Mouse (Mus musculus): Measurements from ENCODE around the gene Fam120c. TPM values are rescaled to one million over a fixed set of nuclear protein-coding genes. Genes with fewer than 3 reads are reported as not detected.
"Not testable (repeated sequence)": the region's sequence is repeated elsewhere in the genome, so short reads cannot be mapped to it uniquely, and the experiment has no call there.

Gene Fam120c
- total RNA-seq (2021), result 10.9 and 12.5 TPM in 2 replicates
- long read RNA-seq, experiment 1, partial matches to known transcripts, result 0 of 5 reads
- long read RNA-seq, experiment 1, other reads (novel, unspliced or antisense), result 5 of 5 reads
- long read RNA-seq, experiment 2, result 0 reads

DNA sequence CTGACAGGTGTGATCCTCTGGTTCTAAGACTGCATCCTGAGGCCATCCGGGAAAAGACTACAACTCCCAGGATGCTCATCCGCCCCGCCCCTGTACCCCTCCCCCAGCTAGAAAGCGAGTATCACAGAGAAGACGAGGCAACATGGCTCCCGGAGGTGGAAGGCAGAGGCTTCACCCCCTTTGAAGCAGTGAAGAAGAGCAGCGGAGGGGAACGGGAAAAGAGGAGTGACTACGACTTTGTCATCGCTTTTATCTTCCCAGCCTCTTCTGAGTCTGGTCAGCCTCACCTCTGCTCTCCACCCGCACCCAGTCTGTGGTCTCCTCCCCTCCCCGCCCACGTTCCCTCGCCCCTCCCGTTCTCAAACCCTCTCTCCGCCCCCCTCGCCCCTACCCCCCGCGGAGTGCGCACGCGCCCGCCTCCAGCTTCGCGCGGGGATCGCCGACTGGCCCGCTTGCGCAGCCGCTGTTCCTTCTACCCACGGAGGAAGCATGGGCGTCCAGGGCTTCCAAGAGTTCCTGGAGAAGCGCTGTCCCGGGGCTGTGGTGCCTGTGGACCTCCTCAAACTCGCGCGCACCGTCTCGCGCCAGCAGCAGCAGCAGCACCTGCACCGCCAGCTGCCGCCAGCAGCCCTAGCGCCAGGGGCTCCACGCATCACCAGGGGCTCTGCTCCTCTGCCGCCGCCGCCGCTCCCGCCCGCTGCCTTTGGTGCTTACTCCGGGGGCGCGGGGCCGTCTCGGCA is at the start of gene Fam120c:
Gene Fam120c, plus strand, starts transcription at position 415 of the 740 bp plus-strand sequence.
- peak; percentile 94 for DNase-seq

DNA sequence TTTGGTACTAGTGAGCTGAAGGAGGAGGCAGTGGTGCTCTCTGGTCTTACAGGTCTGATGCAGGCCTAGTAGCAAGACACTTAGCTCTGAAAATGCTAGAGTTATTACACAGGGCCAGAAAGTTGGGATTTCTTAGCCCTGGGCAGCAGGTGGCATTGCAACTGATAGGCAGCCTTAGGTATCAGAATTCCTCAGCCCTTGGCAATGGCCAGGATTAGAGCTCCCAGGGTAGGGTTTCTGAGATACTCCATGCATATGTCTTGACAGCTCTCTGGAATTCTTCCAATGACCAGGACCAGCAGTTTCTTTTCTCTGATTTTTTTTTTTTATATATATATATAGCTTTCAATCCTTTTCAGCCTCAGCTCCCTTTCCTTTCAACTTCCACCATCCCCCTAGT is 45.6 kb upstream of the Fam120c start:
- DNase-seq, result no peak

GRCm38 (mm10) chrX:151313732-151314131 is 30.2 kb upstream of the Fam120c start:
- no peak for DNase-seq

DNA sequence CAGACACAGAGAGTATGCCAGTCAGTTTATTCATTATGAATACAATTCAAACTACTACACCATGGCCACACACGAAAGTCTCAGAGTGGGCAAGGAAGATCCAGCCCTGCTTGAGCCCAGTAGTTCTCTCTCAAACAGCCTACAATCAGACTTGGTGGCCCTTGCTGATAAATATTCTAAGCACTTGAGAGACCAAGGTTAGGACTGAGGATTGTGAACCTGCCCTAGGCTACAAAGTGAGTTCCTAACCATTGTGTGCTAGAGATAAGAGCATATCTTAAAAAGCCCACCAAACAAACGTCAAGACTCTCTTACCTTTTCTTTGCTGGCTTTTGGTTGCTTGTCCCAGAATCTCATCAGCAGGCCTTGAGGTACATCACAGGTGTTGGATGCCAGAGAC is 10.4 kb upstream of the Fam120c start:
- DNase-seq, result no peak

- peak; percentile 80 for DNase-seq
Measured at GRCm38 (mm10) chrX:151337804-151338203, 6.2 kb upstream of the Fam120c start.

- peak; percentile 76 for DNase-seq
Measured at GRCm38 (mm10) chrX:151344501-151344984, 568 bp downstream of the Fam120c start.

DNA sequence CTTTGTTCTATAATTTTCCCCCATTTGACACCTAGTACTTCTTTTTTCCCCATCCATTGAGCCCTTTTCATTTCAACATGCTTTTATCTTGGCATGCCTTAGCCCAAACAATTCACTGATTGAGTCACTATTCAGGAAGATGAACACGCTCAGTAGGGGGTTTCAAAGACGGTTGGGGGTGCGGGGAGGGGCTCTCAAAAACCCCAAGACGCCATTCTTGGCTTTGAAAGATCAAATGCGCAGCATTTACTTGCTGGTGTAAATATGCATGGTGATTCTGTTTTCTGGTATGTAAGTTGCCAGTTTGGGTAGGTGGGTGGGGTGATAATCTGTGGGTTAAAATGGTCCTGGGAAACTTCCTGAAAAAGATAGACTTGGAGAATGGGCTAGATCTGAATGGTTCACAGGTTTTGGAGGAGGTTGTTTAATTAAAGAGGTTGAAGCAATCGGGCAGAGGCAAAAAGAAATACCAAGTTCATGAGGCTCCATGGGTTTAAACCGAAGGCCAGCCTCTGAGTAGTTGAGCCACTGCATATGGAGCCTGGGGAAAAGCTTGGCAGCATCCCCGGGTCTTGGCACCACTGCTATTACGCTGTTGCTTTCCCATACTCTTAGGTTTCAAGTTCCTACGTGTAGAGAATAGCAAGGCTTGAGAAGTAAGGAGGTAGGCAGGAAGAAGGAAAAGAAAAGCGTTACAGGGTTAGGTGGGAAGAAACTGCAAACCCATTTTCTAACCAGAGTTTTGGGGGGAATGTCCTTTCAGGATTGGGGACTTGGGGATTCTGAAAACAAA is 1.6 kb downstream of the Fam120c start:
- peak; percentile 18 for DNase-seq

- no peak for DNase-seq
Measured at GRCm38 (mm10) chrX:151347278-151347677, 3.3 kb downstream of the Fam120c start.

DNA sequence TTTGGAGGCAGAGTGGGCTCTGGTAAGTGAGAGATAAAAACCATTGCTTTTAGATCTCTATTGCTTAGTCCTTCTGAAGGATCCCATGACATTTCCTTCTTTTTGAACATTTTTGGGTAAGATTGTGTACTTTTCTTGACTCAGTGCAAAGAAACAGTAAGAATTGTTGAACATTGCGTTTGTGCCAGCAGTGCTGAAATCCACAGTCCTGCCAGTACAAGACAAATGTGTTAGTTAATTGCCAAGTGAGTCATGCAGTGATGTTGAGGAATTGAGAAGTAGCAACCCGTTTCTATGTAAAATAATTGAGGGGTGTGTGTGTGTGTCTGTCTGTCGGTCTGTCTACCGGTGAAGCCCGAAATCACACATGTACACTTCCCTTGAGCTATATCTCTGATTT is 5.3 kb downstream of the Fam120c start:
- DNase-seq, result peak; percentile 39

DNA sequence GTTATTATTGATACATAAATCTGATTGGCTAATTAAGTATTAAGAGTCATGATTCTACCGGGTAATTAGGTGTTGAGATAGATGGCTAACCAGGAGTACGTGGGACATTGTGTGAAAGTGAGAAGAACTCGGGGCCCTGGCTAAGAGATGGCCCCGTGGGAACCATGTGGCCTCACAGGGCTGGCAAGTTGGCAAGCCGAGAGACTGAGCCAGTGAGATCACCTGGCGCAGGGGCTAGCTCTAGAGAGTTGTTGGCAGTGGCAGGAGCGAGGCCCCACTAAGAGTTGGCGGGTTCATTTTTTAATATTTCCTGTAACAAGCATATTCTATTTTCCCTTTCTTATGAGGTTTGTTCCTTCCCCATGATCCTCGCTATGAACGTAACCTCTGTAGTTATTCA is 74.8 kb downstream of the Fam120c start:
- DNase-seq, result no peak

GRCm38 (mm10) chrX:151420791-151421190 is 76.8 kb downstream of the Fam120c start:
- DNase-seq, result no peak

GRCm38 (mm10) chrX:151443637-151444036 is 99.7 kb downstream of the Fam120c start:
- DNase-seq, result no peak

GRCm38 (mm10) chrX:151444189-151444588 is 100.2 kb downstream of the Fam120c start:
- DNase-seq, result no peak

- DNase-seq, result no peak
Measured at GRCm38 (mm10) chrX:151488128-151488527, 144.2 kb downstream of the Fam120c start.

DNA sequence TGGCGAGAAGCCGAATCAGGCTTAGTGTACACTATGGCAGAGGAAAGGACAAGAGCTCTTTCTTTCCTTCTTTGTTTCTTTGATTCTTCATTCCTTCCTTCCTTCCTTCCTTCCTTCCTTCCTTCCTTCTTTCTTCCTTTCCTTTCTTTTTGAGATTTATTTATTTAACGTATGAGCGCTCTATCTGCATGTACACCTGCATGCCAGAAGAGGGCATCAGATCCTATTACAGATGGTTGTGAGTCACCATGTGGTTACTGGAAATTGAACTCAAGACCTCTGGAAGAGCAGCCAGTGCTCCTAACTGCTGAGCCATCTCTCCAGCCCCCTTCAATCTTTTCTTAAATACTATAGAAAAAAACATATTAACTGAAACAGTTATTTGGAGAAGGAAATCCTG is 149.3 kb downstream of the Fam120c start:
- DNase-seq, result not testable (repeated sequence)

DNA sequence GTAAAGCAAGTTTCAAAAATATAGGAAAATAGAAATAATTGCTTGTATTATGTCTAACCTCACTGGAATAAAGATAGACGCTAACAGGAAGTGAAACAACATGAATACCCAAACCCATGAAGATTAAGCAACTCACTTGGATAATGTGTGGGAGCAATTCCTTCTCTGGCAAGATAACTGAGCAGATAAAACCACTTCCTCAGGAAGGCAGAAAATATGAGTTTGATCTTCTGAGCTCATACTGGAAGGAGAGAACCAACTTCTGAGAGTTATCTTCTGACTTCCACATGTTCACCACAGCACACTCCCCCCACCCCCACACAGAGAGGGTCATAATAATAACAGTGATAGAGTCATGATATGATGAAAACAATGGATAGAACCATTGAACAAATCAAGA is 152.6 kb downstream of the Fam120c start:
- DNase-seq, result no peak

- no peak for DNase-seq
Measured at GRCm38 (mm10) chrX:151508536-151508935, 164.6 kb downstream of the Fam120c start.

GRCm38 (mm10) chrX:151509906-151510305 is 165.9 kb downstream of the Fam120c start:
- no peak for DNase-seq

- peak; percentile 30 for DNase-seq
Measured at GRCm38 (mm10) chrX:151513066-151513465, 169.1 kb downstream of the Fam120c start.

DNA sequence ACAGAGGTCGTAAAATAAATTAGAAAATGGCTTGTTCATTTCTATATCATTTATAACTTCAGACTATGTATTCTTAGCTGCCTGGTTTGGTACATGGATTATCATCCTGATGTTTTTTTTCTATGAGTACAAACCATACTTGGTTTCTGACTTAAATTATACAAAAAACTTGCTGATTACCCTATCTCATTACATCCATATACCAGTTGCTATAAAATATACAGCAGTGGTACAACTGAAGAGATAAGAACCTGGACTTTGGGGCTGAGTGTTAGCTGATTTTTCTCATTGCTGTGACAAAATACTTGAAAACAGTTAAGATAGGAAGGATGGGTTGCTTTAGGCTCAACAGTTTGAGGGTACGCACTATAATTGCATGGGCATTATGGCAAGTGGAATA is 169.7 kb downstream of the Fam120c start:
- no peak for DNase-seq

GRCm38 (mm10) chrX:151518181-151518580 is 174.2 kb downstream of the Fam120c start:
- no peak for DNase-seq

DNA sequence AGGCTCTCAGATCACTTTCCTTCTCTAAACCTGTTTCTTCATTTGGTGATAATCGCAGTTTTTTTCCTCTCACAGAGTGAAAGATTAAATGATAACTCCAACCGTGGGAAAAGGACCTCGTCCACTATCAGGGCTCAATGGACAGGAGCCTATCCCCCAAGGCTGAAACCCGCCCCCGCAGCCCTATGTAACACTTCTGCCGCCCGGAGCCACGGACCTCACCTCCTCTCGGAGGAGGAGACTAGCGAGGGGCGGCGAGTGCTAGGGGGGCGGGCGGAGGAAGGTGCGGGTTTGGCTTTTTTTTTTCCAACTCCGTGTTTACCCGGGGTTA is 176.1 kb downstream of the Fam120c start:
- DNase-seq, result no peak
